Mouse (Mus musculus) G1E (cell line): Measurements from ENCODE around the gene Triobp.

Source experiments
- CTCF ChIP-seq: IDR thresholded peaks from 2 replicates; pipeline ENCODE4 v1.5.1; 2012; ENCODE audit warnings: low read depth, low read length, inconsistent platforms, mixed read lengths
- GATA1 ChIP-seq: IDR thresholded peaks from 2 replicates; pipeline ENCODE4 v1.6.1; 2012; ENCODE audit warnings: borderline replicate concordance, low read length, inconsistent platforms, mixed read lengths
- GATA2 ChIP-seq: IDR thresholded peaks from 2 replicates; pipeline ENCODE4 v1.6.1; 2012; ENCODE audit warnings: low read depth, low read length, inconsistent platforms, borderline replicate concordance

DNA sequence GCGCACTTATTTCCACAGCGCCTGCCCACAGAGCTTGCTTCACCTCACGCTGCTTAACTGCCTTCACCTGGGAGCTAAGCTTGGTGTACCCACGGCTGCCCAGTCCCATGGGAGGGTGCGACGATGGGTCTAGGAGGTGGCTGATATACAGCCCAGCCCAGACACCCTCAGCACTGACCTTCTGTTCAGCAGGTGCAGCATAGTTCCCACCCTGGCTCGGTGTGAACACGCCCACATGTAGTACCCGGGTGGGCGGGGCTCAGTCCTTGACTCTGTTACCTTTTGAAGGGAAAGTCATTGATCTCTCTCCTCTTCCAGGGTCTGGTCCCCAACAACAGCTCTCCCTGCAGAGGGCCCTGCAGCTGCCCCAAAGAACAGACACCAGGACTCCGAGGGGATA lies 12.0 kb downstream of the Triobp start:
- TF ChIP-seq GATA1, result no peak
- TF ChIP-seq CTCF, result no peak
- no peak for TF ChIP-seq GATA2
